Comparison of ENCODE assay signal across 27 mouse cellular contexts in genomic region chr11:59962590-59962989, GRCm38 (mm10). TPM values are rescaled to one million over a fixed set of nuclear protein-coding genes. Genes with fewer than 3 reads are reported as not detected.
DNase-seq lines count a peak whose midpoint lies in the region; ATAC-seq and TF ChIP-seq lines count a peak whose summit lies in the region.
"Had no signal": no experiment of that assay in that cellular context is flagged by ENCODE, and none has a peak within 500 bp of the region (broad histone marks: within the 10 kb centered on the region; RNA-seq: fewer than 3 reads in every experiment).

No protein-coding gene starts in this region.

- H3K9me3 ChIP-seq in heart, embryonic 14.5 days (ENCODE audit: control insufficient read depth, low read length), result no peaks in the 10 kb centered on the region
- H3K9me3 ChIP-seq in intestine, postnatal 0 days (ENCODE audit: control insufficient read depth), result no peaks in the 10 kb centered on the region
- H3K9me3 ChIP-seq: embryonic facial prominence, embryonic 12.5 days; liver, embryonic 13.5 days; midbrain, embryonic 12.5 days; neural tube, embryonic 12.5 days had no signal

- 79% methylated on average over 3 of the region's 3 CpGs for whole genome bisulfite sequencing in heart, adult 2 months
- WGBS in heart, embryonic 14.5 days, result 53% methylated on average over 3 of the region's 3 CpGs
- 78% methylated on average over 3 of the region's 3 CpGs for WGBS in intestine, postnatal 0 days

- no peak overlapping the region for H3K9ac ChIP-seq in heart, adult 2 months (ENCODE audit: low read depth, low read length)
- no peak overlapping the region for H3K9ac ChIP-seq in heart, embryonic 14.5 days (ENCODE audit: low read length)
- no peak overlapping the region for H3K9ac ChIP-seq in intestine, postnatal 0 days (ENCODE audit: low read depth, low read length)
- H3K9ac ChIP-seq: embryonic facial prominence, embryonic 12.5 days; liver, embryonic 13.5 days; lung, embryonic 14.5 days; midbrain, embryonic 12.5 days; neural tube, embryonic 12.5 days had no signal

- H3K4me2 ChIP-seq in heart, embryonic 14.5 days (ENCODE audit: low read length), result peak overlapping the region; percentile 99; the same call in 1 of the 2 replicates
- H3K4me2 ChIP-seq in intestine, postnatal 0 days (replicated peaks; ENCODE audit: low read depth), result no peak overlapping the region
- H3K4me2 ChIP-seq: liver, embryonic 13.5 days; neural tube, embryonic 12.5 days had no signal

- peak overlapping the region; percentile 70 for H3K27ac ChIP-seq in heart, adult 2 months
- peak overlapping the region in 1 of 2 experiments; percentile 48; a peak in 1 of 4 replicates for H3K27ac ChIP-seq in heart, embryonic 14.5 days (replicated peaks in 1 of 2; ENCODE audit: control insufficient read depth in 1 of 2, insufficient read depth in 1 of 2, low read depth in 2 of 2, low read length in 2 of 2)
- peak overlapping the region; percentile 26; the same call in 1 of the 2 replicates for H3K27ac ChIP-seq in testis, adult 2 months (ENCODE audit: control insufficient read depth, insufficient read depth, low read depth, low read length)
- H3K27ac ChIP-seq in intestine, postnatal 0 days (ENCODE audit: low read depth, low read length), result no peak overlapping the region
- H3K27ac ChIP-seq: embryonic facial prominence, embryonic 12.5 days; liver, embryonic 13.5 days; midbrain, embryonic 12.5 days; neural tube, embryonic 12.5 days had no signal

- H3K4me1 ChIP-seq in heart, adult 2 months (ENCODE audit: control insufficient read depth, insufficient read depth, low read length), result peaks cover 8% of the 10 kb centered on the region
- H3K4me1 ChIP-seq in heart, embryonic 14.5 days (ENCODE audit: control insufficient read depth in 2 of 2, insufficient read depth in 2 of 2, low read length in 2 of 2), result peaks cover 48 to 68% of the 10 kb centered on the region in 2 experiments
- H3K4me1 ChIP-seq in testis, adult 2 months (ENCODE audit: control insufficient read depth, insufficient read depth, low read length), result peaks cover 19% of the 10 kb centered on the region
- peaks cover 10% of the 10 kb centered on the region; the same call in 1 of the 2 replicates for H3K4me1 ChIP-seq in intestine, postnatal 0 days (replicated peaks; ENCODE audit: control insufficient read depth, insufficient read depth, low read length)

- no peak for TF ChIP-seq POLR2A in heart, adult 2 months (IDR thresholded peaks at IDR 0.05; ENCODE audit: insufficient read depth, low read depth, low read length)
- no peak for TF ChIP-seq POLR2A in testis, adult 2 months (IDR thresholded peaks at IDR 0.05; ENCODE audit: control insufficient read depth, low read depth, low read length)

- intact Hi-C loops in heart, adult 2 months (cut with DNase I), result no loop called here
- intact Hi-C loops in heart, postnatal 10 days (cut with DNase I), result loop anchor here (5.0 kb wide), 1 partner anchor 60 kb away; no protein-coding TSS in a partner anchor
- intact Hi-C loops in heart, postnatal 14 days (cut with DNase I), result no loop called here

- ATAC-seq in heart, embryonic 14.5 days (ENCODE audit: insufficient number of reproducible peaks, insufficient read depth, low FRiP score, low read depth), result no peak
- no peak for ATAC-seq in intestine, postnatal 0 days
- ATAC-seq: forebrain, embryonic 14.5 days; hindbrain, embryonic 16.5 days had no signal

- H3K27me3 ChIP-seq in heart, adult 2 months (ENCODE audit: control insufficient read depth, insufficient read depth, low read length), result no peaks in the 10 kb centered on the region
- no peaks in the 10 kb centered on the region for H3K27me3 ChIP-seq in heart, embryonic 14.5 days (ENCODE audit: control insufficient read depth, insufficient read depth, low read length)
- H3K27me3 ChIP-seq in testis, adult 2 months (ENCODE audit: control insufficient read depth, insufficient read depth, low read length), result no peaks in the 10 kb centered on the region
- 0 out of 2 replicates have a peak, but pooled peaks cover 5% of the 10 kb centered on the region for H3K27me3 ChIP-seq in intestine, postnatal 0 days (replicated peaks; ENCODE audit: control insufficient read depth, insufficient read depth, low read length)

- no peaks in the 10 kb centered on the region; the same call in 1 of the 2 replicates for H3K36me3 ChIP-seq in heart, adult 2 months (ENCODE audit: control insufficient read depth, insufficient read depth, low read length)
- H3K36me3 ChIP-seq in heart, embryonic 14.5 days (ENCODE audit: control insufficient read depth, insufficient read depth, low read length), result peaks cover 16% of the 10 kb centered on the region
- H3K36me3 ChIP-seq in testis, adult 2 months (ENCODE audit: control insufficient read depth, insufficient read depth, low read length), result no peaks in the 10 kb centered on the region; the same call in 1 of the 2 replicates
- H3K36me3 ChIP-seq in intestine, postnatal 0 days (ENCODE audit: control insufficient read depth, insufficient read depth), result peaks cover 23% of the 10 kb centered on the region; the same call in 1 of the 2 replicates

- no peak for TF ChIP-seq EP300 in heart, adult 2 months (IDR thresholded peaks at IDR 0.05; ENCODE audit: insufficient read depth, low read depth, low read length)

- H3K79me2 ChIP-seq in heart, adult 2 months (replicated peaks; ENCODE audit: control insufficient read depth, insufficient read depth, low read length), result no peaks in the 10 kb centered on the region

- DNase-seq in heart, adult 2 months, result no peak
- DNase-seq in heart, postnatal 10 days, result no peak
- no peak for DNase-seq in heart, postnatal 14 days
- DNase-seq in testis, postnatal 14 days (ENCODE audit: low spot score), result no peak
- peak; percentile 43 for DNase-seq in testis, postnatal 10 days (ENCODE audit: low spot score)
- DNase-seq: B cell, adult 2 months; cerebellum, adult 11-12 months; cerebellum, adult 9-11 months; embryo, embryonic 11 days; kidney, adult 2 months; kidney, postnatal 36 days; layer of hippocampus, postnatal 36 days; left cerebral cortex, postnatal 4 days; liver, embryonic 13.5 days; lung, embryonic 14.5 days; right cerebral cortex, adult 18-20 months; spleen, adult 18-20 months; thymus, postnatal 4 days had no signal

- no peak for TF ChIP-seq CTCF in heart, adult 2 months (IDR thresholded peaks at IDR 0.05)
- TF ChIP-seq CTCF in testis, adult 2 months (IDR thresholded peaks at IDR 0.05; ENCODE audit: control insufficient read depth, insufficient read depth, insufficient replicate concordance, low read depth, low read length), result no peak
- no peak for TF ChIP-seq CTCF in intestine, postnatal 0 days (IDR thresholded peaks at IDR 0.05; ENCODE audit: low read depth)

- no peak overlapping the region for H3K4me3 ChIP-seq in heart, adult 2 months
- H3K4me3 ChIP-seq in heart, embryonic 14.5 days (ENCODE audit: control insufficient read depth in 1 of 2, insufficient read depth in 1 of 2, low read depth in 1 of 2, low read length in 2 of 2), result no peak overlapping the region
- H3K4me3 ChIP-seq in testis, adult 2 months (ENCODE audit: control insufficient read depth, low read depth, low read length), result no peak overlapping the region
- no peak overlapping the region for H3K4me3 ChIP-seq in intestine, postnatal 0 days (ENCODE audit: low read depth, low read length)
- H3K4me3 ChIP-seq: embryonic facial prominence, embryonic 12.5 days; liver, embryonic 13.5 days; midbrain, embryonic 12.5 days; myocyte; neural tube, embryonic 12.5 days had no signal

RNA-seq across cellular contexts. Expression of gene Rasd1, which starts 2.2 kb away (rescaled TPM):
- 1 to 10 TPM; 5.7 to 6.6 TPM for total RNA-seq in heart, adult 2 months (2021)
- polyA plus RNA-seq in heart, adult 2 months (2012; rRNA removed), result 4.6 and 6.8 TPM in 2 replicates
- 10 to 100 TPM in 1 of 2 experiments, 1 to 10 TPM in 1; 7.3 to 12.4 TPM for total RNA-seq in heart, postnatal 10 days (2021)
- polyA plus RNA-seq in heart, embryonic 14.5 days (2014; fragmentation: Nextera tagmentation; extraction: Ambion mirVana), result 8.1 and 8.3 TPM in 2 replicates
- 10 to 100 TPM; 11.9 to 13.4 TPM for total RNA-seq in heart, postnatal 14 days (2021)
- 7.8 and 8.9 TPM in 2 replicates for polyA plus RNA-seq in testis, adult 2 months (2012; rRNA removed)
- 1.1 and 1.4 TPM in 2 replicates for polyA plus RNA-seq in intestine, postnatal 0 days (2015; fragmentation: Nextera tagmentation; extraction: Ambion mirVana)

RNA-seq across cellular contexts. Expression of gene Med9, which starts 14.6 kb away (rescaled TPM):
- 10 to 100 TPM; 24.0 to 25.5 TPM for total RNA-seq in heart, adult 2 months (2021)
- polyA plus RNA-seq in heart, adult 2 months (2012; rRNA removed), result 24.0 and 28.1 TPM in 2 replicates
- total RNA-seq in heart, postnatal 10 days (2021), result 10 to 100 TPM; 24.3 to 24.4 TPM
- polyA plus RNA-seq in heart, embryonic 14.5 days (2014; fragmentation: Nextera tagmentation; extraction: Ambion mirVana), result 46.7 and 47.6 TPM in 2 replicates
- 10 to 100 TPM; 22.4 TPM for total RNA-seq in heart, postnatal 14 days (2021)
- polyA plus RNA-seq in testis, adult 2 months (2012; rRNA removed), result 74.5 and 78.5 TPM in 2 replicates
- 19.4 and 22.1 TPM in 2 replicates for polyA plus RNA-seq in intestine, postnatal 0 days (2015; fragmentation: Nextera tagmentation; extraction: Ambion mirVana)
